Mouse (Mus musculus): ENCODE measurements around the gene Mob2. TPM values are rescaled to one million over a fixed set of nuclear protein-coding genes. Genes with fewer than 3 reads are reported as not detected.

Gene Mob2
- total RNA-seq (2023): 10 to 100 TPM; 33.7 to 38.0 TPM

GRCm38 (mm10) chr7:142060931-142061565 lies at the start of gene Mob2:
TSS of gene Mob2 (minus strand) at chr7:142061065.

GRCm38 (mm10) chr7:142095183-142095931 lies 34.5 kb upstream of the Mob2 start, which contains the start of gene Dusp8:
TSS of gene Dusp8 (minus strand) at chr7:142095843.

Other genes starting within 250 kb of the Mob2 start
- gene Muc5b, start 222.0 kb downstream of the Mob2 start, total RNA-seq (2023): not detected
- 10 to 100 TPM; 56.4 to 60.9 TPM for gene Tollip, start 142.6 kb downstream of the Mob2 start, total RNA-seq (2023)
- not detected for gene Brsk2, start 111.3 kb downstream of the Mob2 start, total RNA-seq (2023)
- gene Dusp8, start 34.8 kb upstream of the Mob2 start, total RNA-seq (2023): 1 to 10 TPM; 1.2 to 2.1 TPM
- gene Gm45618, start 59.7 kb upstream of the Mob2 start, total RNA-seq (2023): not detected
- gene Gm39115, start 75.0 kb upstream of the Mob2 start, total RNA-seq (2023): not detected
- gene Gm45337, start 83.5 kb upstream of the Mob2 start, total RNA-seq (2023): not detected
- gene Gm29735, start 96.0 kb upstream of the Mob2 start, total RNA-seq (2023): not detected
- gene Gm4553, start 104.7 kb upstream of the Mob2 start, total RNA-seq (2023): not detected
- gene Krtap5-2, start 114.9 kb upstream of the Mob2 start, total RNA-seq (2023): not detected
- gene Gm10153, start 129.3 kb upstream of the Mob2 start, total RNA-seq (2023): not detected
- gene Krtap5-3, start 140.3 kb upstream of the Mob2 start, total RNA-seq (2023): not detected
- gene Gm7579, start 150.8 kb upstream of the Mob2 start, total RNA-seq (2023): not detected
- not detected for gene Krtap5-5, start 168.9 kb upstream of the Mob2 start, total RNA-seq (2023)
- gene Gm40460, start 180.0 kb upstream of the Mob2 start, total RNA-seq (2023): not detected
- gene Gm2431, start 197.3 kb upstream of the Mob2 start, total RNA-seq (2023): not detected
- gene Gm4559, start 213.3 kb upstream of the Mob2 start, total RNA-seq (2023): not detected
- gene Krtap5-1, start 236.1 kb upstream of the Mob2 start, total RNA-seq (2023): not detected
- gene Krtap5-4, start 242.5 kb upstream of the Mob2 start, total RNA-seq (2023): not detected